Mouse (Mus musculus) kidney, embryonic 14.5 days (tissue): ENCODE data around the gene Ctu1. TPM values are rescaled to one million over a fixed set of nuclear protein-coding genes. Genes with fewer than 3 reads are reported as not detected.

Source experiments
- ATAC-seq: fragments of 200-750 bp; cut with Nextera tagmentation; 2 replicates; pipeline ENCODE4 v1.8.0; 2017; ENCODE audit warnings: moderate number of reproducible peaks, mild to moderate bottlenecking, moderate TSS enrichment, moderate library complexity; ENCODE audit not compliant: low FRiP score, low TSS enrichment
- H3K27ac ChIP-seq: fragments of 300-500 bp; sonication (generic); 2 replicates; pipeline ENCODE4 v1.5.1; 2014; ENCODE audit warnings: low read depth, mild to moderate bottlenecking, low read length, moderate library complexity, mixed read lengths
- H3K27me3 ChIP-seq: fragments of 300-500 bp; sonication (generic); 2 replicates; pipeline ENCODE4 v1.6.1; 2014; ENCODE audit warnings: mild to moderate bottlenecking, low read length; ENCODE audit not compliant: control insufficient read depth, insufficient read depth
- H3K36me3 ChIP-seq: fragments of 300-500 bp; sonication (generic); 2 replicates; pipeline ENCODE4 v1.6.1; 2014; ENCODE audit warnings: low read length, mixed read lengths; ENCODE audit not compliant: control insufficient read depth, insufficient read depth
- H3K4me1 ChIP-seq: fragments of 300-500 bp; sonication (generic); 2 replicates; pipeline ENCODE4 v1.6.1; 2014; ENCODE audit warnings: low read length, mixed read lengths; ENCODE audit not compliant: control insufficient read depth, insufficient read depth
- H3K4me2 ChIP-seq: fragments of 300-500 bp; sonication (generic); replicated peaks from 2 replicates; pipeline ENCODE4 v1.6.1; 2014; ENCODE audit warnings: low read depth, mild to moderate bottlenecking, low read length
- H3K4me3 ChIP-seq: fragments of 300-500 bp; sonication (generic); 2 replicates; pipeline ENCODE4 v1.5.1; 2014; ENCODE audit warnings: mild to moderate bottlenecking, low read length
- H3K9ac ChIP-seq: fragments of 300-500 bp; sonication (generic); 2 replicates; pipeline ENCODE4 v1.6.1; 2014; ENCODE audit warnings: low read depth, mild to moderate bottlenecking, low read length, moderate library complexity
- H3K9me3 ChIP-seq: fragments of 300-500 bp; sonication (generic); 2 replicates; pipeline ENCODE4 v1.6.1; 2016; ENCODE audit warnings: low read length; ENCODE audit not compliant: control insufficient read depth
- WGBS: fragments of 180-500 bp; shearing (Covaris S2); extraction: QIAGEN DNeasy Blood & Tissue Kit; methylation state at CpG from one replicate; pipeline ENCODE4 v1.1.7; 2014; 5-methylcytosine and 5-hydroxymethylcytosine counted together
- polyA plus RNA-seq: library from polyadenylated mRNA; unstranded; fragments of >200 nt; fragmentation: Nextera tagmentation; extraction: Ambion mirVana; gene quantifications from 2 replicates; pipeline ENCODE4 v1.2.1, GENCODE M21; 2014

Ctu1 gene
- polyA plus RNA-seq, 1 experiment from 2014 or later: 12.6 TPM

DNA sequence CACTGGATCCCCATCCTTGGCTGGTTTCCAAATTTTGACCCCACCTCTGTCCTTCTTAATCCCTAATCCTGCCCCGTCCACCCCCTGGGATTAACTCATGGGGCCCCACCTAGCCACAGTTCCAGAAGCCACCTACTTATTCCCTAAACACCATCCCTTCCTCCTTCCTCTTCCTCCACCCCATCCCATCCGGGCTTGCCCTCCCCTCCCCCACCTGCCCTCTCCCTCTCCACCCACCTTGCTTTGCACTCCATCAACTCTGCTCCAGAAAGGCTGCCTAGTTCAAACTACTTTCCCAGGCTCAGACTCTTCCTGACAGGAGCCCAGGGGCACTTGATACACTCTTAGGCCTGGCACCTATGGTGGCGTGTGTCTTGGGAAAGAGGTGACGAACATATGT lies 40.5 kb downstream of the Ctu1 start, which contains the start of gene Klk13:
Gene Klk13, plus strand, starts transcription at position 301 of the 400 bp plus-strand sequence.
- Histone ChIP-seq H3K9me3 (no peaks in the 10 kb centered on the region), H3K9ac (no peak within 1 kb of the TSS), H3K4me2 (peak within 1 kb of the TSS; percentile 22), H3K27me3 (no peaks in the 10 kb centered on the region), H3K27ac (no peak within 1 kb of the TSS), H3K4me3 (no peak within 1 kb of the TSS), H3K4me1 (peaks cover 11% of the 10 kb centered on the region), H3K36me3 (no peaks in the 10 kb centered on the region)
- 51% methylated on average over 4 of the region's 4 CpGs for WGBS
- no peak for ATAC-seq

DNA sequence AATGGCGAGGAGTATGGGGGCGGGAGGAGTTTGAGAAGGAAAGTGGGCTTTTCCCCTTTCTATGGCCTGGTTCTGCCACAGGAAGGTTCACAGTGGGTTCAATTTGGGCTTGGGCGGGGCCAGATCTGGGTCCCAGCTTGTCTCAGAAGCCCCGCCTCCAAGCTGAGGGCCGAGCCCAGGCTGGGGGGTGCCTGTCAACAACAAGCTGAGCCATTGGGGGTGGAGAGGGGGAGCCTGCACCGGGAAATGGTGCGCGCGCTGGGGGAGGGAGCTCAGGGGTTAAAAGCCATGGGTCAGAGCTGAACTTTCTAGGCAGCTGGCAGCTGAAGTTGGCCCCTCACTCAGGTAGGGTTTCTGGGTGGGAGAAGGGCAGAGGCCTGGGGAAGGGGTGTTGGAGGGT lies 41.1 kb downstream of the Ctu1 start:
- ATAC-seq: peak; percentile 41; the same call in 1 of the 2 replicates
- Histone ChIP-seq H3K9me3 (no peaks in the 10 kb centered on the region), H3K4me2 (peak overlapping the region; percentile 22), H3K36me3 (no peaks in the 10 kb centered on the region), H3K4me1 (peaks cover 11% of the 10 kb centered on the region), H3K4me3 (no peak overlapping the region), H3K9ac (no peak overlapping the region), H3K27me3 (no peaks in the 10 kb centered on the region), H3K27ac (no peak overlapping the region)
- 5% methylated on average over 9 of the region's 9 CpGs for WGBS

DNA sequence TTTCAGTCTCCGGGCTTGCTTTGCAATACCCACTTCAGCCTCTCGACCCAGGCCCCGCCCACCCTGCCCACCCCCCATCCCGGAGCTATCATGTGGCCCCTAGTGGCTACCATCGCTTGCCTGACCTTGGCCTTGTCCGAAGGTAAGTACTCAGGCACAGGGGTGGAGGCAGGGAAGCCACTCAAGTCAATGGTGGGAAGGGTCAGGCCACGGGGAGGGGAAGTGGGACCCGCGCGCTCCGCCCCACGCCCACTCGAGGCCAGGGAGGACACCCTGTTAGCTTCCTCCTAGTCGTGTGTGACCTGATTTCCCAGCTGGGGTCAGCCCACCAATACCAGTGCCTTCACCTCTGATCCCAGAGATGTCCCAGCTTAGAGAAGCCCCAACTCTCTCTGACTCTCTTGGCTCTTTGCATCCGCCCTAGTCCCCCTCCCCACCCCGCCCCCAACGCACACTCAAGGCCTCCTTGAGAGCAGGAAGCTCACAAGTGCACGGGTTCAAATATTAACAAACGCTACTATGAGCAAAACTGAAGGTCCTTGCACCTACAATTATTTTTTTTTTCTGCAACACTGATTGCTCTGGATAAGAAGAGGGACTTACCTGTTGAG lies 42.0 kb downstream of the Ctu1 start:
- H3K4me2 ChIP-seq: peak overlapping the region; percentile 22; the same call in 1 of the 2 replicates
- no peaks in the 10 kb centered on the region for H3K27me3 ChIP-seq
- no peak overlapping the region for H3K9ac ChIP-seq
- H3K4me1 ChIP-seq: peaks cover 11% of the 10 kb centered on the region
- H3K9me3 ChIP-seq: no peaks in the 10 kb centered on the region
- ATAC-seq: peak; percentile 29
- no peaks in the 10 kb centered on the region for H3K36me3 ChIP-seq
- H3K27ac ChIP-seq: no peak overlapping the region
- 9% methylated on average over 19 of the region's 19 CpGs for WGBS
- no peak overlapping the region for H3K4me3 ChIP-seq

Other genes starting within 250 kb of the Ctu1 start
- gene Lim2, start 244.3 kb upstream of the Ctu1 start, polyA plus RNA-seq: not detected in 2 replicates
- 0.41 TPM in 1 of 2 replicates, not detected in the other for gene Nkg7, start 234.9 kb upstream of the Ctu1 start, polyA plus RNA-seq
- not detected in 2 replicates for gene Cldnd2, start 231.2 kb upstream of the Ctu1 start, polyA plus RNA-seq
- 323 and 358 TPM in 2 replicates for gene Etfb, start 227.9 kb upstream of the Ctu1 start, polyA plus RNA-seq
- 0.27 TPM in 1 of 2 replicates, not detected in the other for gene Gm45233, start 227.9 kb upstream of the Ctu1 start, polyA plus RNA-seq
- 2.9 and 3.6 TPM in 2 replicates for gene Vsig10l, start 208.9 kb upstream of the Ctu1 start, polyA plus RNA-seq
- gene Iglon5, start 181.9 kb upstream of the Ctu1 start, polyA plus RNA-seq: 0.72 and 0.84 TPM in 2 replicates
- not detected in 2 replicates for gene 4931406B18Rik, start 166.1 kb upstream of the Ctu1 start, polyA plus RNA-seq
- 0.85 and 1.7 TPM in 2 replicates for gene Cd33, start 127.6 kb upstream of the Ctu1 start, polyA plus RNA-seq
- 2.0 and 4.0 TPM in 2 replicates for gene Zfp658, start 109.8 kb upstream of the Ctu1 start, polyA plus RNA-seq
- gene Zfp719, start 92.4 kb upstream of the Ctu1 start, polyA plus RNA-seq: 9.9 and 14.1 TPM in 2 replicates
- gene Zfp819, start 64.8 kb upstream of the Ctu1 start, polyA plus RNA-seq: 0.19 and 0.23 TPM in 2 replicates
- not detected in 2 replicates for gene Ceacam18, start 37.3 kb upstream of the Ctu1 start, polyA plus RNA-seq
- gene Siglece, start 11.9 kb upstream of the Ctu1 start, polyA plus RNA-seq: 0.39 and 0.95 TPM in 2 replicates
- gene Klk14, start 18.4 kb downstream of the Ctu1 start, polyA plus RNA-seq: not detected in 2 replicates
- 0.19 and 0.31 TPM in 2 replicates for gene Klk13, start 40.6 kb downstream of the Ctu1 start, polyA plus RNA-seq
- not detected in 2 replicates for gene Klk12, start 96.9 kb downstream of the Ctu1 start, polyA plus RNA-seq
- gene Klk11, start 102.6 kb downstream of the Ctu1 start, polyA plus RNA-seq: 0.27 TPM in 1 of 2 replicates, not detected in the other
- 0.41 and 1.3 TPM in 2 replicates for gene Klk10, start 109.0 kb downstream of the Ctu1 start, polyA plus RNA-seq
- 0.26 TPM in 1 of 2 replicates, not detected in the other for gene Klk9, start 119.9 kb downstream of the Ctu1 start, polyA plus RNA-seq
- gene Klk8, start 125.6 kb downstream of the Ctu1 start, polyA plus RNA-seq: 38.2 and 43.5 TPM in 2 replicates
- gene Klk7, start 139.3 kb downstream of the Ctu1 start, polyA plus RNA-seq: 0.13 TPM in 1 of 2 replicates, not detected in the other
- gene Klk6, start 152.5 kb downstream of the Ctu1 start, polyA plus RNA-seq: not detected in 2 replicates
- not detected in 2 replicates for gene Klk5, start 170.0 kb downstream of the Ctu1 start, polyA plus RNA-seq
- 0.28 TPM in 1 of 2 replicates, not detected in the other for gene Klk4, start 209.1 kb downstream of the Ctu1 start, polyA plus RNA-seq